Mouse (Mus musculus) ES-E14 (cell line): ENCODE measurements at regions not wholly inside any gene's neighbourhood (a gene's known extent, or its start where the extent isn't known, plus 50 kb on each side); places are given as distances from the start of the nearest gene placed in this dataset.

Source experiments
- DNase-seq: peaks from one replicate; pipeline ENCODE4 v3.0.0-alpha.2; 2013; ENCODE audit warnings: low read depth, low spot score
- H3K27ac ChIP-seq: 2 replicates; pipeline ENCODE4 v1.5.1; 2012; ENCODE audit warnings: low read depth, mild to moderate bottlenecking, low read length, moderate library complexity, mixed read lengths; ENCODE audit not compliant: poor library complexity, insufficient read depth, severe bottlenecking
- H3K36me3 ChIP-seq: 2 replicates; pipeline ENCODE4 v1.6.1; 2012; ENCODE audit warnings: mild to moderate bottlenecking, low read length, moderate library complexity, mixed read lengths; ENCODE audit not compliant: control insufficient read depth, poor library complexity, insufficient read depth, severe bottlenecking
- H3K4me1 ChIP-seq, 2 experiments: fragments of 150-350 bp in 1 of 2; sonication (generic) in 1 of 2; 2 replicates each; pipeline ENCODE4 v1.6.1; 2012; ENCODE audit warnings: low read length in 2 of 2, mild to moderate bottlenecking in 1 of 2, mixed read lengths in 1 of 2; ENCODE audit not compliant: control insufficient read depth in 2 of 2, insufficient read depth in 2 of 2, poor library complexity in 1 of 2
- H3K4me3 ChIP-seq, 2 experiments: fragments of 150-350 bp in 1 of 2; sonication (generic) in 1 of 2; 2 replicates each; pipeline ENCODE4 v1.5.1; 2012; ENCODE audit warnings: low read length in 2 of 2, low read depth in 1 of 2, mild to moderate bottlenecking in 1 of 2, mixed read lengths in 1 of 2; ENCODE audit not compliant: insufficient read depth in 1 of 2, poor library complexity in 1 of 2, severe bottlenecking in 1 of 2
- H3K9ac ChIP-seq: 2 replicates; pipeline ENCODE4 v1.6.1; 2012; ENCODE audit warnings: low read depth, mild to moderate bottlenecking, low read length, mixed read lengths; ENCODE audit not compliant: poor library complexity, insufficient read depth, severe bottlenecking
- H3K9me3 ChIP-seq: fragments of 150-350 bp; sonication (generic); 2 replicates; pipeline ENCODE4 v1.6.1; 2012; ENCODE audit warnings: low read depth, mild to moderate bottlenecking, low read length; ENCODE audit not compliant: control insufficient read depth, insufficient read depth
- CHD2 ChIP-seq: IDR thresholded peaks from 2 replicates; pipeline ENCODE4 v1.6.1; 2014; ENCODE audit warnings: mild to moderate bottlenecking, low read depth, low read length, inconsistent platforms
- HCFC1 ChIP-seq: IDR thresholded peaks from 2 replicates; pipeline ENCODE4 v1.6.1; 2012; ENCODE audit warnings: low read length, inconsistent platforms, borderline replicate concordance; ENCODE audit not compliant: insufficient read depth
- MAFK ChIP-seq: IDR thresholded peaks from 2 replicates; pipeline ENCODE4 v1.6.1; 2014; ENCODE audit warnings: mild to moderate bottlenecking, low read depth, low read length, inconsistent platforms; ENCODE audit not compliant: insufficient read depth
- ZC3H11A ChIP-seq: IDR thresholded peaks from 2 replicates; pipeline ENCODE4 v1.6.1; 2012; ENCODE audit warnings: low read depth, mild to moderate bottlenecking, inconsistent platforms, low read length, borderline replicate concordance
- ZNF384 ChIP-seq: IDR thresholded peaks from 2 replicates; pipeline ENCODE4 v1.6.1; 2012; ENCODE audit warnings: low read depth, low read length, inconsistent platforms
- in situ Hi-C, 2 experiments: fragments of 600-800 bp; cut with MboI; formaldehyde crosslinking; loops; one replicate each; pipeline ENCODE4 v1.15.1; 2025; ENCODE audit warnings: low sequenced_read_pairs in 2 of 2, inconsistent platforms in 1 of 2; ENCODE audit not compliant: unreplicated experiment in 2 of 2

GRCm38 (mm10) chr13:38878718-38879669 lies 81.7 kb downstream of the Slc35b3 start:
- H3K9me3 ChIP-seq, result no peaks in the 10 kb centered on the region
- in situ Hi-C loops, result no loop called here

GRCm38 (mm10) chr13:38875923-38876322 lies 84.8 kb downstream of the Slc35b3 start:
- no peaks in the 10 kb centered on the region for H3K4me1 ChIP-seq
- TF ChIP-seq MAFK, result no peak
- no peak for TF ChIP-seq ZNF384
- no peak for TF ChIP-seq ZC3H11A
- TF ChIP-seq CHD2, result no peak
- no peak for TF ChIP-seq HCFC1
- H3K27ac ChIP-seq, result no peak overlapping the region
- H3K36me3 ChIP-seq, result no peaks in the 10 kb centered on the region
- DNase-seq, result no peak
- no peak overlapping the region for H3K9ac ChIP-seq
- in situ Hi-C loops, result no loop called here
- no peaks in the 10 kb centered on the region for H3K9me3 ChIP-seq
- no peak overlapping the region for H3K4me3 ChIP-seq

More at GRCm38 (mm10) chr13:38878718-38879669, 81.7 kb downstream of the Slc35b3 start:
- H3K36me3 ChIP-seq, result no peaks in the 10 kb centered on the region
- no peak overlapping the region for H3K4me3 ChIP-seq
- H3K27ac ChIP-seq, result no peak overlapping the region
- no peak for DNase-seq
- no peak overlapping the region for H3K9ac ChIP-seq
- TF ChIP-seq HCFC1, result no peak
- no peak for TF ChIP-seq ZNF384
- TF ChIP-seq MAFK, result no peak
- no peak for TF ChIP-seq CHD2
- TF ChIP-seq ZC3H11A, result no peak
- no peaks in the 10 kb centered on the region for H3K4me1 ChIP-seq

GRCm38 (mm10) chr13:38864002-38864401 lies 96.7 kb downstream of the Slc35b3 start:
- no peak overlapping the region for H3K9ac ChIP-seq
- TF ChIP-seq ZC3H11A (no peak), HCFC1 (no peak), MAFK (no peak), ZNF384 (no peak), CHD2 (no peak)
- no peaks in the 10 kb centered on the region for H3K9me3 ChIP-seq
- no peaks in the 10 kb centered on the region for H3K4me1 ChIP-seq
- no peak overlapping the region for H3K27ac ChIP-seq
- 0 out of 4 replicates have a peak overlapping the region, but pooled peaks of 1 of the 2 experiments have one; percentile 21 for H3K4me3 ChIP-seq
- H3K36me3 ChIP-seq, result no peaks in the 10 kb centered on the region
- DNase-seq, result no peak
- in situ Hi-C loops, result no loop called here

GRCm38 (mm10) chr13:38855742-38856141 lies 104.9 kb downstream of the Slc35b3 start:
- in situ Hi-C loops, result no loop called here
- no peak for DNase-seq
- H3K9me3 ChIP-seq, result no peaks in the 10 kb centered on the region
- no peak overlapping the region for H3K4me3 ChIP-seq
- no peak overlapping the region for H3K27ac ChIP-seq
- no peak overlapping the region for H3K9ac ChIP-seq
- TF ChIP-seq HCFC1, result no peak
- no peak for TF ChIP-seq CHD2
- no peak for TF ChIP-seq MAFK
- no peak for TF ChIP-seq ZC3H11A
- TF ChIP-seq ZNF384, result no peak
- H3K36me3 ChIP-seq, result no peaks in the 10 kb centered on the region
- no peaks in the 10 kb centered on the region for H3K4me1 ChIP-seq
